Mouse (Mus musculus): ENCODE measurements around the gene Ift80.

DNA sequence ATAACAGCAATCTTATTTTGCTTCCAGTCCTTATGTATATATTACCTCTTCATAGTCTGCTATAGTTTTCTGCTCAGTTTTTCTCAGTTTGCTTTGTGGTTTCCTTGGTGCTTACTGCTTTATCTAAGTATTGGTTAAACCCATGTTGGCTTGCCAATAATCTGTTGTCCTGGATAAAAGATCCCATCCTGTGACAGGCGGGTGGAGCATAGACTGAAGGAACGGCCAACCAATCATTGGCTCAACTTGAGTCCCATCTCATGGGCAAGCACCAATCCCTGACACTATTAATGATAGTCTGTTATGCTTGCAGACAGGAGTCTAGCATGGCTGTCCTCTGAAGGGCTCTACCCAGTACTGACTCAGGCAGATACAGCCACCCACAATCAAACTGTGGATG lies 130.3 kb downstream of the Ift80 start:
- TF ChIP-seq POLR2AphosphoS5 (IDR thresholded peaks at IDR 0.05; ENCODE audit: insufficient replicate concordance, low read depth, low read length) (no peak), CTCF (IDR thresholded peaks at IDR 0.05; ENCODE audit: low read depth, low read length) (no peak), GATA2 (IDR thresholded peaks at IDR 0.05; ENCODE audit: borderline replicate concordance, low read depth, low read length) (no peak), GATA1 (IDR thresholded peaks at IDR 0.05; ENCODE audit: borderline replicate concordance, low read length) (no peak)

Measured in G1E (cell line).